Mouse (Mus musculus): ENCODE results near the gene Luc7l. TPM values are rescaled to one million over a fixed set of nuclear protein-coding genes. Genes with fewer than 3 reads are reported as not detected.

Luc7l gene
- total and polyA plus RNA-seq, 3 experiments: 45.0 to 96.8 (median 85.9) TPM

- no peak for ATAC-seq (ENCODE audit: extremely low read depth, insufficient number of reproducible peaks, low FRiP score, poor library complexity, severe bottlenecking)
- Histone ChIP-seq H3K36me3 (replicated peaks) (peaks cover 71% of the 10 kb centered on the region), H3K27me3 (ENCODE audit: insufficient read depth, low read length) (no peaks in the 10 kb centered on the region), H3K4me3 (ENCODE audit: low read depth, low read length) (no peak overlapping the region), H3K9me3 (replicated peaks) (no peaks in the 10 kb centered on the region), H3K4me1 (ENCODE audit: insufficient read depth, low read depth, low read length) (no peaks in the 10 kb centered on the region)
- no peak for DNase-seq (ENCODE audit: low spot score)
- TF ChIP-seq TAL1 (conservative IDR thresholded peaks at IDR 0.05; ENCODE audit: low read depth, low read length) (no peak), CTCF (IDR thresholded peaks at IDR 0.05; ENCODE audit: low read depth, low read length) (no peak), GATA2 (IDR thresholded peaks at IDR 0.05; ENCODE audit: borderline replicate concordance, low read depth, low read length) (no peak), GATA1 (IDR thresholded peaks at IDR 0.05; ENCODE audit: borderline replicate concordance, low read length) (no peak), POLR2AphosphoS5 (IDR thresholded peaks at IDR 0.05; ENCODE audit: insufficient replicate concordance, low read depth, low read length) (no peak)
Observed at GRCm38 (mm10) chr17:26212681-26213080, 40.0 kb upstream of the Luc7l start.

DNA sequence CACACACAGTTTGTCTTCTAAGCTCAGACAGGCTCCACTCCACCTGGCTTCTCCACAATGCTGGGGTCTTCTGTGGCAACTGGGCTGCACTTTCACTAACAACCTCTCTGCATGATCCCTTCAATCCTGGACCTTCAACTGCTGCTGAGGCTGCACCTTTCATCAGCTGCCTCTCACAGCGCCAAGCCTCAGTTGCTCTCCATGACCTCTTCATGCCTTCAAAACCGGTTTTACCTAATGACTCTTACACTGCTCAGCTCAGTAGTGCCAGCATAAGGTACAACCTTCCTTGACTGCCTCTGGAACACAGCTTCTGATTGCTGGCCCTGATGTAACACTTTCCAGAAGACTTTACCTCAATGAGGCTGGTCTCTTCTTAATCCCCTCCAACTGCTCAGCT lies 31.2 kb upstream of the Luc7l start:
- no peak for TF ChIP-seq TAL1 (conservative IDR thresholded peaks at IDR 0.05; ENCODE audit: low read depth, low read length)
- TF ChIP-seq GATA2 (IDR thresholded peaks at IDR 0.05; ENCODE audit: borderline replicate concordance, low read depth, low read length): no peak
- no peak for TF ChIP-seq GATA1 (IDR thresholded peaks at IDR 0.05; ENCODE audit: borderline replicate concordance, low read length)
- TF ChIP-seq CTCF (IDR thresholded peaks at IDR 0.05; ENCODE audit: low read depth, low read length): no peak
- TF ChIP-seq POLR2AphosphoS5 (IDR thresholded peaks at IDR 0.05; ENCODE audit: insufficient replicate concordance, low read depth, low read length): no peak
- Histone ChIP-seq H3K4me3 (ENCODE audit: low read depth, low read length) (no peak overlapping the region), H3K27me3 (ENCODE audit: insufficient read depth, low read length) (no peaks in the 10 kb centered on the region), H3K36me3 (replicated peaks) (peaks cover 30% of the 10 kb centered on the region), H3K4me1 (ENCODE audit: insufficient read depth, low read depth, low read length) (peaks cover 5% of the 10 kb centered on the region; the same call in 1 of the 2 replicates), H3K9me3 (replicated peaks) (no peaks in the 10 kb centered on the region)
- ATAC-seq (ENCODE audit: extremely low read depth, insufficient number of reproducible peaks, low FRiP score, poor library complexity, severe bottlenecking) (no peak), DNase-seq (ENCODE audit: low spot score) (no peak)

DNA sequence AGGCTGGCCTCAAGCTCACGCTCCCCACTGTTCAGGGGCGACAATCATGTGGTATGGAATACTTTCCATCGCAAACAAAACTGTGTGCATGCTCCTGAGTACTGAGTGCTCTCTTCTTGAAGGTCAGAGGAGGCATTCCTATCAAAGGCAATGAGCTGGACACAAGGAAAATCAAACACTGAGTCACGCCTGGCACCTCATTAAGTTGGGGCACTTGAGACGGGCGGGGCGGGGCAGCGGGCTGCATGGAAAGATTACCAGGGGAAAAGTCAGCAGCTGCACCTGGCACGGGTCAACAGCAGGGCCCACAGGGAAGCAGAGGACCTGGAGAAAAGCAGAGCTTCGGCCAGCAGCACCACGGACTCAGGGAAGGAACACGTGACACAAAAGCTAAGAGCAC lies 27.5 kb upstream of the Luc7l start:
- no peak for ATAC-seq (ENCODE audit: extremely low read depth, insufficient number of reproducible peaks, low FRiP score, poor library complexity, severe bottlenecking)
- TF ChIP-seq TAL1 (conservative IDR thresholded peaks at IDR 0.05; ENCODE audit: low read depth, low read length) (no peak), GATA2 (IDR thresholded peaks at IDR 0.05; ENCODE audit: borderline replicate concordance, low read depth, low read length) (no peak), GATA1 (IDR thresholded peaks at IDR 0.05; ENCODE audit: borderline replicate concordance, low read length) (no peak), POLR2AphosphoS5 (IDR thresholded peaks at IDR 0.05; ENCODE audit: insufficient replicate concordance, low read depth, low read length) (no peak), CTCF (IDR thresholded peaks at IDR 0.05; ENCODE audit: low read depth, low read length) (no peak)
- Histone ChIP-seq H3K4me3 (ENCODE audit: low read depth, low read length) (no peak overlapping the region), H3K9me3 (replicated peaks) (no peaks in the 10 kb centered on the region), H3K4me1 (ENCODE audit: insufficient read depth, low read depth, low read length) (peaks cover 9% of the 10 kb centered on the region; the same call in 1 of the 2 replicates), H3K36me3 (replicated peaks) (peaks cover 15% of the 10 kb centered on the region), H3K27me3 (ENCODE audit: insufficient read depth, low read length) (no peaks in the 10 kb centered on the region)
- DNase-seq (ENCODE audit: low spot score): no peak

DNA sequence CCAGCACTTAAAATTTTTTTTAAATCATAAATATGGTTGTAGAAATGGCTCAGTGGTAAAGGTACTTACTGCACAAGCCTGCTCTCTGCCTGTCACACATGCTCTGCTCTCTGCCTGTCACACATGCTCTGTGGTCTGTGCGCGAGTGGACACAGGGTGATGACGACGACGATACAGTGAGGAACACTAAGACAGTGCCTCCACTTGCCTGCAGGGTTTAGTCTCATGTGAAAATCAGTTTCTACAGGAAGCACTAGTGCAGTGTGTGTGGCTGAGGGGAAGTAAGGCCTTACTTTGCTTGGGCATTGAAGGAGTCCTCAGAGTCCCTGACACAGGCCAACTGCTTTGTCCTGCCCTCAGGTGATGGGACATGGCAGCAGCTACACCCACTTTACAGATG lies 22.9 kb upstream of the Luc7l start:
- H3K9me3 ChIP-seq (replicated peaks): no peaks in the 10 kb centered on the region

DNA sequence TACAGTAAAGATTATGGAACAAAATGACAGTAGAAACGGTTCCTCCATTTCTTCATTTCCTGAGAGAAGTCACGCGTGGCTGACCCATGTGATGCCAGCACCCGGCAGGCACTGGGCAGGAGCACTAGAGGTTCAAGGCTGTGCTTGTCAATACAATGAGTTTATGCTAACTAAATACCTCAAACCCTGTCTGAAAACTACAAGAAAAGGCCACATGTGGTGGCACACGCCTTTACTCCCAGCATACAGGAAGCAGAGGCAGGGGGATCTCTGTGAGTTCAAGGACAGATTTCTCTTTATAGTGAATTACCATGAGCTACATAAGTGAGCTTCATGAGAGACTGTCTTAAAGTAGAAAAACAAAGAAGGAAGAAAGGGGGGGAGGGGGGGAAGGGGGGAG lies 21.5 kb upstream of the Luc7l start:
- ATAC-seq (ENCODE audit: extremely low read depth, insufficient number of reproducible peaks, low FRiP score, poor library complexity, severe bottlenecking): no peak
- Histone ChIP-seq H3K9me3 (replicated peaks) (no peaks in the 10 kb centered on the region), H3K36me3 (replicated peaks) (peaks cover 4% of the 10 kb centered on the region), H3K4me3 (ENCODE audit: low read depth, low read length) (no peak overlapping the region), H3K27me3 (ENCODE audit: insufficient read depth, low read length) (no peaks in the 10 kb centered on the region), H3K4me1 (ENCODE audit: insufficient read depth, low read depth, low read length) (peaks cover 28% of the 10 kb centered on the region)
- TF ChIP-seq CTCF (IDR thresholded peaks at IDR 0.05; ENCODE audit: low read depth, low read length): no peak
- DNase-seq (ENCODE audit: low spot score): no peak

More for the DNA sequence above, 22.9 kb upstream of the Luc7l start:
- ATAC-seq (ENCODE audit: extremely low read depth, insufficient number of reproducible peaks, low FRiP score, poor library complexity, severe bottlenecking) (no peak), DNase-seq (ENCODE audit: low spot score) (no peak)
- H3K27me3 ChIP-seq (ENCODE audit: insufficient read depth, low read length): no peaks in the 10 kb centered on the region
- peaks cover 9% of the 10 kb centered on the region for H3K36me3 ChIP-seq (replicated peaks)
- TF ChIP-seq TAL1 (conservative IDR thresholded peaks at IDR 0.05; ENCODE audit: low read depth, low read length) (no peak), GATA2 (IDR thresholded peaks at IDR 0.05; ENCODE audit: borderline replicate concordance, low read depth, low read length) (no peak), POLR2AphosphoS5 (IDR thresholded peaks at IDR 0.05; ENCODE audit: insufficient replicate concordance, low read depth, low read length) (no peak), GATA1 (IDR thresholded peaks at IDR 0.05; ENCODE audit: borderline replicate concordance, low read length) (no peak), CTCF (IDR thresholded peaks at IDR 0.05; ENCODE audit: low read depth, low read length) (no peak)
- H3K4me1 ChIP-seq (ENCODE audit: insufficient read depth, low read depth, low read length): peaks cover 19% of the 10 kb centered on the region
- H3K4me3 ChIP-seq (ENCODE audit: low read depth, low read length): no peak overlapping the region

GRCm38 (mm10) chr17:26232863-26233262 lies 19.8 kb upstream of the Luc7l start:
- Histone ChIP-seq H3K4me1 (ENCODE audit: insufficient read depth, low read depth, low read length) (peaks cover 43% of the 10 kb centered on the region), H3K4me3 (ENCODE audit: low read depth, low read length) (no peak overlapping the region), H3K36me3 (replicated peaks) (peaks cover 4% of the 10 kb centered on the region), H3K9me3 (replicated peaks) (no peaks in the 10 kb centered on the region), H3K27me3 (ENCODE audit: insufficient read depth, low read length) (no peaks in the 10 kb centered on the region)
- TF ChIP-seq GATA2 (IDR thresholded peaks at IDR 0.05; ENCODE audit: borderline replicate concordance, low read depth, low read length) (no peak), TAL1 (conservative IDR thresholded peaks at IDR 0.05; ENCODE audit: low read depth, low read length) (no peak), CTCF (IDR thresholded peaks at IDR 0.05; ENCODE audit: low read depth, low read length) (no peak), GATA1 (IDR thresholded peaks at IDR 0.05; ENCODE audit: borderline replicate concordance, low read length) (no peak), POLR2AphosphoS5 (IDR thresholded peaks at IDR 0.05; ENCODE audit: insufficient replicate concordance, low read depth, low read length) (no peak)
- no peak for ATAC-seq (ENCODE audit: extremely low read depth, insufficient number of reproducible peaks, low FRiP score, poor library complexity, severe bottlenecking)
- no peak for DNase-seq (ENCODE audit: low spot score)

- TF ChIP-seq POLR2AphosphoS5 (IDR thresholded peaks at IDR 0.05; ENCODE audit: insufficient replicate concordance, low read depth, low read length) (no peak), GATA1 (IDR thresholded peaks at IDR 0.05; ENCODE audit: borderline replicate concordance, low read length) (no peak), TAL1 (conservative IDR thresholded peaks at IDR 0.05; ENCODE audit: low read depth, low read length) (no peak), CTCF (IDR thresholded peaks at IDR 0.05; ENCODE audit: low read depth, low read length) (no peak), GATA2 (IDR thresholded peaks at IDR 0.05; ENCODE audit: borderline replicate concordance, low read depth, low read length) (no peak)
- ATAC-seq (ENCODE audit: extremely low read depth, insufficient number of reproducible peaks, low FRiP score, poor library complexity, severe bottlenecking): no peak
- DNase-seq (ENCODE audit: low spot score): no peak
- Histone ChIP-seq H3K9me3 (replicated peaks) (no peaks in the 10 kb centered on the region), H3K4me1 (ENCODE audit: insufficient read depth, low read depth, low read length) (peaks cover 57% of the 10 kb centered on the region), H3K27me3 (ENCODE audit: insufficient read depth, low read length) (no peaks in the 10 kb centered on the region), H3K4me3 (ENCODE audit: low read depth, low read length) (no peak overlapping the region), H3K36me3 (replicated peaks) (peaks cover 4% of the 10 kb centered on the region)
Observed at GRCm38 (mm10) chr17:26234386-26234785, 18.3 kb upstream of the Luc7l start.

Data from G1E (cell line).